Mouse (Mus musculus) adrenal gland, postnatal 10 days (tissue): ENCODE measurements at regions not wholly inside any gene's neighbourhood (a gene's known extent, or its start where the extent isn't known, plus 50 kb on each side); places are given as distances from the start of the nearest gene placed in this dataset.

ENCODE experiments used
- DNase-seq: peaks from one replicate; pipeline ENCODE4 v3.0.0; 2021; ENCODE audit warnings: mixed read lengths

DNA sequence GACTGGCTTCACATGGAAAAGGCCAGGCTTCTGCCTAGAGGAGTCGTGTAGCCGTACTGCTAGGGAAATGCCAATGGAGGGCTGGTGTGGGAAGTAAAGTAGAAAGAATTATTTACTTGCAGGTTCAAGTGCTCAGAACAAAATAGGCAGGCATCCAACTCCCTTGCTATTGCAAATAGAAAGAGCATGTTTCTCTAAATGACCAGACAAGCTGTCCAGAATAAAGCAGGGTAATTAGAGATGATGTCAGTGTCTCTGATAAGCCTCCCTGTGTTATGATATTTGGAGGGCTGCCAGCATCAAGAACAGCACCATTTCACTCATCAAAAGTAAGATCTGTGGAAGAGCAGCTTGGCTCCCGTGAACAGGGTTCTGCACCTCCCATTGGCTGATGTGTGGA, 192.4 kb downstream of the Usp46 start:
- DNase-seq = no peak

DNA sequence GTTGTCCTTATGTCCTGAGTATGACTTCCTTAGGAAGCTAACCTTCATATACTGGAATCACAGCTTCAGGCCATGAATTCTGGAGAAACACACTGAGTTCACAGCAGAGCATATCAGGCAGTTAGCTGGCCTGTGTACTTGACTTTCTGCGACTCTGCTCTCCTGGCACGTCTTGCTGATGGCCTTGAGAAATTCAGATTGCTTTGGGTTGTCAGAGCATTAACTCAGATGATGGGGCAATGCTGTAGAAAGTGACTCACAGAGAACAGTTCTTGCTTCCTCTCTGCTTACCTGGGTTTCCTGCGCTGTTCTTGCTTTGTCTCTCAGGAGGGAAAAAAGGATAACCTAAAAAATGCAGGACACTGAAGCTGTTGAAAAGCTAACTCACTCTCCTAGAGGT, 187.3 kb downstream of the Usp46 start:
- peak; percentile 52 for DNase-seq

GRCm38 (mm10) chr5:73881941-73882340, 186.3 kb downstream of the Usp46 start:
- peak; percentile 79 for DNase-seq

DNA sequence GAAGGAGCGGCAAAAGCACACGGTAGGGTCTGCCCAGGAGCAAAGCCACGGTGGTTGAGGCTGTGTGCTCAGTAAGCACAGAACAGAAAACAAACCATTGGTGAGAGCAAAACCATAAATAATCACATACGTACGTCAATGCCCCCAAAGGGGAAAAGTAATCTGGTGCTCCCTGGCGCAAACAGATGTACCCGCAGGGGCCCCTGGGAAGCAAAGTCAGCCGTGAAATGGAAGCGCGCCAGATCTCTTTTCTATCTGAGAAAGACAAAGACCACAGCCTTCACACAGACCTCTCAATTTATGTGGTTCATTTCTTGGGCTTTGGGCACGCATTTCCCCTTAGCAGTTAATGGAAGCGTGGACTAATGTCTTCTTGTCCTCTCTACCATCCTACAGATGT, 183.2 kb downstream of the Usp46 start:
- no peak for DNase-seq

- DNase-seq = no peak
These were observed 182.5 kb downstream of the Usp46 start for GRCm38 (mm10) chr5:73885691-73886090.

GRCm38 (mm10) chr5:73887306-73887958, 180.8 kb downstream of the Usp46 start:
- no peak for DNase-seq

- DNase-seq = no peak
These were observed 179.8 kb downstream of the Usp46 start for GRCm38 (mm10) chr5:73888391-73888790.

- DNase-seq = no peak
These were observed 178.9 kb downstream of the Usp46 start for GRCm38 (mm10) chr5:73889342-73889741.

GRCm38 (mm10) chr5:73890942-73891341, 177.3 kb downstream of the Usp46 start:
- DNase-seq = no peak

- DNase-seq = no peak
These were observed 176.6 kb downstream of the Usp46 start for GRCm38 (mm10) chr5:73891606-73892005.

DNA sequence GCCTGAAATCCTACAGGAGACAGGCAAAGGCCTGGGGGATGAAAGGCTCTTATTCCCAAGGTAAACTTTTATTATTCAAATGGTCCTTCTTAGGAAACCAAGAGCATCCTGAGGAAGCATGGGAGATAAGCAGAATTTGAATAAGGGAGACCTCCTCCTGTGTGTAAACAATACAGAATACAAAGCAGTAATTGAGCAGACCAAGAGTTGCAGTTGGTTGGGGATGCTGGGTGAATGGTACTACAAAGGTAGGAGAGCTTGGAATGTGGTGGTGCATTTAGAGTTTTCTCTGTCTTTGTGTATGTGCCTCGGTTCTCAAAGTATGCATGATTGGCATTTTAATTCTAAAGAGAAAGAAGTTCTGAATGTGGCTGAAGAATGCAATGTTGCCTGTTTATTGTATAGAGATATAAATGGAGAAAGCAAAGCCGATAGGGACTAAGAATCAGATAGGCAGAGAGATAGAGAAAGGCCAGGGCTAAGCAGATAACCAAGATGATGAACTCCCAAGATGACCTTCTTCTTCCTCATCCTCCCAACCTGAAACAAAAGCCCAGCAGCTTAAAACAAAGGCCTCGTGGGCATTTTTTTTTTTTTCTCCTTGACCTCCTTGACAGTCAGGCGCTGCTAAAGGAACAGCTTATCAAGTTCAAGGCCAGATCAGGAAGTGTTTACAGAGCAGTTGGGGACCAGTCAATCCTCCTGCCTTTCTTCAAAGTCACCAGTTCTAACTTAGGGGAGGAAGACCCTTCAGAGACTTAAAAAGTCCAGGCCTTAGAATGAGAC, 175.6 kb downstream of the Usp46 start:
- no peak for DNase-seq

DNA sequence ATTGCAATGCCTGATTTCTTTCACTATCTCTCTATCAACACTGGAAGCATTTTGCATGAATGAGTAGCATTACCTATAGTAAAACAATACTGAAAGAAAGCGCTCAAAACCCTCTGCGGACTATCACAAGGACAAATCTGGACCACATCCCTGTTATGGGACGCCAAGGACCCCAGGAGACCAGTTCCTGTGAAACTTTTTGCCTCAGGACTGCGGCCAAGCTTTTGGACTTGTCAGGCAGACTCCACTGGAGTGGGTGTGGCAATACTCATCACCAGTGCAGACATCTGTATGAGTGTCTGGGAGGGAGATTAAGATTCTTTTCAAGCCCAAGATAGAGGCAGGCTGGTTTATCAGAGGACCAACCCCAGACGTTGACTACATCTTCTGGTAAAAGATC, 173.0 kb downstream of the Usp46 start:
- DNase-seq = no peak

- DNase-seq = no peak
These were observed 171.4 kb downstream of the Usp46 start for GRCm38 (mm10) chr5:73896785-73897184.

DNA sequence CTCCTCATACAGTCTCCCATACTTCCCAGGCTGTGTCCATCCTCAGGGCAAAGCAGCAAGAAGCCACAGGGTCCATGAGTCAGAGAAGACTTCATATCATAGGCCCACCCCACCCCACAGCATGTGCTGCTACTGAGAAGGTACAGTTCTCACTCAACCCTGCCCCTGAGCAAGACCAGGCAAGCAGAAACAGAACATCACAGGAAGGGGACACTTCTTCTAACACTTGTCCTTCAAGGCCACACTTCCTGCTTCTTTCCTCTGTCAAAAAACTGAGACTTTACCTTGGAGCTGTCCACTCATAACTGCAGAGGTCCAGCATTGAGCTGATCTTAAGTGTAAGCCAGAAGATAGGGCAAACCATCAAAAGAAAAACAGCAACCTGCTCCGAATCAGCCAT, 166.6 kb downstream of the Usp46 start:
- no peak for DNase-seq

DNA sequence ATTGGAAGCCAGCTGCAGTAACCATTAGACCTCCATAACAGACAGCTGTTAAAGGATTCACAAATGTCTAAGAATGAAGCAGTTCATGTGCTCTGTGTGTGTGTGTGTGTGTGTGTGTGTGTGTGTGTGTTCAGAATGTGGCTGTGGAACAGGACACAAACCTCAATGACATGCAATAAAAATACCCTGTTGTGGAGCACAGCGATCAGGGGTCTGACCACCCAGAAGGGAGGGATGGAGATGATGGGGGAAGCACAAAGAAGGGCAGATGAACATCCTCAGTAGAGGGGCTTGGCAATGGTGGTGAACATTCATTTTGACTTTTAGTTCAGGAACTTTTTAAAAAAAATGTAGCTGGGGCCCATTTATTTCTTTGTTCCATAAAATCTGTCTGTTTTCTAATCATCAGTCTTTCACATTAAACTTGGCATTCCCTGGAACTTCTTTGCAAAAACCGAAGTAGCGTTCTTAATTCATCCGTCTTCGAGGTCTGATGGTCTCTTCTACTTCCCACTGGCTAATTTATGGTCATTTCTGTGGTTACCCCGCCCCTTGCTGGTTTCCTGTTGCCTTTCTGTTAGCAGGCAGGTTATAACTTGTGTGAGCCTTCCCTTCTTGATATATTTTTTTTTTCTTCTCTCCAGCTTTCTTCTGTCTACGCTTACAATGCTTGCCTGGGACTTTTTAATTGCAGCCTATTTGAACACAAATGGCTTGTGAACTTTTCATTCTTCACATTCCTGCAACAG, 165.6 kb downstream of the Usp46 start:
- no peak for DNase-seq

GRCm38 (mm10) chr5:73903219-73903570, 165.0 kb downstream of the Usp46 start:
- no peak for DNase-seq

- DNase-seq = no peak
These were observed 164.0 kb downstream of the Usp46 start for GRCm38 (mm10) chr5:73904146-73904811.

GRCm38 (mm10) chr5:73912149-73912548, 156.1 kb downstream of the Usp46 start:
- no peak for DNase-seq

- DNase-seq = peak; percentile 16
These were observed 155.1 kb downstream of the Usp46 start for GRCm38 (mm10) chr5:73913116-73913515.

DNA sequence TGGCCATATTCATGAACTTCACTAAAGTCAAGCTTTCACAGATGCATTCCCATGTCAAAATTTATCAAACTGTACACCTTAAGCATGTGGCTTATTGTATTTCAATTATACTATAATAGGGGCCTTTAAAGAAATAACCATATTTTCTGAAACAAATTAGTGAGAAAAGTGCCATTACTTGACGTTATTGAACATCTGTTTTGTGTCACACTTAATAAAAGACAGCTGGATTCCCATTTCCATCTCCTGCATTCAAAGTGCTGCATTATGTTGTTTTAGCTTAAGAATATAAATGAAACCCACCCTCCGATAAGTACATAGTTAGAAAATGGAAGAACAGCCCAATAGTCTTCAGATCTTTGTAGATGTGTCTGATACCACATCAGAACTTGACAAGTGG, 150.2 kb downstream of the Usp46 start:
- no peak for DNase-seq

DNA sequence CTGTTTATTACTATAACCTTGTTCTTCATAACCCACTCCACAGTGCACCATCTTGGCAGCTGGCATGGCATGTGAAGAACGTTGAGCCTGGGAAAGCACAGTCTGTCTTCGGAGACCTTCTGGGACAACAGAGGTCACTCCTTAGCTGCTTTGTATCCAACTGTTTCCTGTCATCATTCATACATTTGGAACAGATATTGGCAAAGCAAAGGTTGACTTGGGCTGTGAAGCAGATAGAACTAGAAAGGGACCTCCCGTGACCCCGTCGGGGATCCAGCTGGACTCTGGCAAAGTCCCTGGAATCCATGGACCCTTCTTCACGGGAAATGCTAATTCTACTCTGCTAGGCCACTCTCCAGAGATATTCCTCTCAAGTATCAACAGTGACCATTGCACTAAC, 148.3 kb downstream of the Usp46 start:
- peak; percentile 23 for DNase-seq

- DNase-seq = no peak
These were observed 140.7 kb downstream of the Usp46 start for GRCm38 (mm10) chr5:73927534-73927933.

DNA sequence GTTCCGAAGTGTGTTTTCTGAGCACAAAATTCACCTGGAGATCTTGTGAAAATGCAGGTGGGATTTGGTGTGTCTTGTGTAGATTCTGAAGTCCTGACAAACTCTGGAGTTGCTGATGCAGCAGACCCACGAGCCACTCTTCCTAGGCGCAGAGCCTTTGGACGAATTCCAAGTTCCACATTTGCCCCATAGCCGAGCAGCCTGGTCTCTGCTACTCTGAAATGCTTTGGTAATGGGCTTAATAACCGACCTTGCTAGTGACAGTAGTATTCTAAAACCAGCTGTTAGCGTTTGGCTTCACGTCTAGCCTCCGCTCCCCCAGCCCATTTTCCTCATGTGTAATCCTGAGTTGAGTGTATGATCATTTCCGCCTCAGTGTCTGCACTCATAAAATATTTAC, 139.5 kb downstream of the Usp46 start:
- DNase-seq = no peak
